Mouse (Mus musculus) embryonic facial prominence, embryonic 10.5 days (tissue): ENCODE measurements around the gene Dcp1a. TPM values are rescaled to one million over a fixed set of nuclear protein-coding genes. Genes with fewer than 3 reads are reported as not detected.

Source experiments
- DNase-seq: peaks from one replicate; pipeline ENCODE4 v3.0.0-alpha.2; 2017; ENCODE audit warnings: low spot score
- H3K27ac ChIP-seq: fragments of 300-500 bp; sonication (generic); replicated peaks from 2 replicates; pipeline ENCODE4 v1.5.1; 2016; ENCODE audit warnings: mild to moderate bottlenecking
- H3K27me3 ChIP-seq: fragments of 300-500 bp; sonication (generic); replicated peaks from 2 replicates; pipeline ENCODE4 v1.6.1; 2016; ENCODE audit warnings: low read depth, mild to moderate bottlenecking; ENCODE audit not compliant: poor library complexity, severe bottlenecking
- H3K36me3 ChIP-seq: fragments of 300-500 bp; sonication (generic); replicated peaks from 2 replicates; pipeline ENCODE4 v1.6.1; 2016; ENCODE audit warnings: mild to moderate bottlenecking, moderate library complexity
- H3K4me1 ChIP-seq: fragments of 300-500 bp; sonication (generic); 2 replicates; pipeline ENCODE4 v1.6.1; 2016
- H3K4me3 ChIP-seq: fragments of 300-500 bp; sonication (generic); 2 replicates; pipeline ENCODE4 v1.5.1; 2016; ENCODE audit warnings: mild to moderate bottlenecking, moderate library complexity
- H3K9me3 ChIP-seq: fragments of 300-500 bp; sonication (generic); 2 replicates; pipeline ENCODE4 v1.6.1; 2016; ENCODE audit warnings: mild to moderate bottlenecking
- WGBS: fragments of 180-500 bp; shearing (Covaris S2); methylation state at CpG from one replicate; pipeline ENCODE4 v1.1.7; 2016; 5-methylcytosine and 5-hydroxymethylcytosine counted together
- polyA plus RNA-seq: library from polyadenylated mRNA; unstranded; fragments of >200 nt; fragmentation: Nextera tagmentation; extraction: Ambion mirVana; gene quantifications from 2 replicates; pipeline ENCODE4 v1.2.1, GENCODE M21; 2016

Gene Dcp1a
- 39.6 TPM in 2 replicates for polyA plus RNA-seq

GRCm38 (mm10) chr14:30479361-30479948 lies at the start of gene Dcp1a:
Dcp1a (plus strand) TSS chr14:30479535.
- H3K27ac ChIP-seq = peak within 1 kb of the TSS; percentile 95
- H3K9me3 ChIP-seq = no peaks in the 10 kb centered on the region
- H3K36me3 ChIP-seq = peaks cover 30% of the 10 kb centered on the region
- no peaks in the 10 kb centered on the region for H3K27me3 ChIP-seq
- peak within 1 kb of the TSS; percentile 90 for H3K4me3 ChIP-seq
- under 1% methylated on average over 39 of the region's 39 CpGs for WGBS
- H3K4me1 ChIP-seq = peaks cover 12% of the 10 kb centered on the region
- peak; percentile 97 for DNase-seq

DNA sequence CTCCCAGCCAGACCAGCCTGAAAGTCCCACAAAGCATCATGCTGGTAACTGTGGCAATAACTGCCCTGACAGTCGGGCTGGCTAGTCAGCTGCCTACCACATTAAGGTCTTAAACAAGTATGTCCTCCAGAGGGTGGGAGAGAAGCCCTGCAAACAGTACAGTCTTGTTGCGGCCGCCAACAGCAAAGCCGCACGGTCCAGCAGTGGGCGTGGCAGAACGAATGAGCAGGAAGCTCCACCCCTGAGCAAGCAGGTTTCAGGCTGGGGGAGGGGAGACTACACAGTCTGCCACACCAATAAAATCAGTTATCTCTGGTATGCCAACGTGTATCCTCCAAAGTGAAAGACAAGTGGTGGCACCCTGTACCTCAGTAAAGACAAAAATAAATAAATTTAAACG lies 49.7 kb upstream of the Dcp1a start:
- H3K4me3 ChIP-seq = no peak overlapping the region
- no peak overlapping the region for H3K27ac ChIP-seq
- H3K9me3 ChIP-seq = no peaks in the 10 kb centered on the region
- WGBS = 68% methylated on average over 9 of the region's 9 CpGs
- H3K36me3 ChIP-seq = no peaks in the 10 kb centered on the region
- H3K4me1 ChIP-seq = peaks cover 20% of the 10 kb centered on the region
- no peaks in the 10 kb centered on the region for H3K27me3 ChIP-seq
- no peak for DNase-seq

DNA sequence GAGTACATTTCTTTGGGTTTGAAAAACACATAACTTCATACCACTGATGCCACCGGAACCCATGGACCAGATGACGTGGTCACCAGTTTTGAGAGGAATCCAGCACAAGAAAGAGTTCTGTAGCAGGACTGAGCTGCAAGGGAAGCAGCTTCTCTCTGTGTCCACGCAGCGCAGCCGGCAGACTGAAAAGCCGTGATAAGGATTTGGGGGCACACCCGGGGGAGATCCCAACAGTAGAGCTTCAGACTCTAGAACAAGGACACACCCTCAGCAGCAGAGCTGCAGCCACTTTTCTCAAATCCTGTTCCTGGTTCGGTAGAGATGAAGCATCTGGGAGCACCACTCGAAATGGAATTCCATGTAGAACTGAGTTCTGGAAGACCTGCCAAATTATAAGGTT lies 49.3 kb upstream of the Dcp1a start:
- 92% methylated on average over 9 of the region's 9 CpGs for WGBS
- no peaks in the 10 kb centered on the region for H3K27me3 ChIP-seq

GRCm38 (mm10) chr14:30430446-30430845 lies 48.9 kb upstream of the Dcp1a start:
- no peaks in the 10 kb centered on the region for H3K36me3 ChIP-seq
- H3K27ac ChIP-seq = no peak overlapping the region
- H3K4me3 ChIP-seq = no peak overlapping the region
- DNase-seq = no peak
- H3K4me1 ChIP-seq = peaks cover 20% of the 10 kb centered on the region
- H3K27me3 ChIP-seq = no peaks in the 10 kb centered on the region
- 68% methylated on average over 5 of the region's 5 CpGs for WGBS
- H3K9me3 ChIP-seq = no peaks in the 10 kb centered on the region

More for the DNA sequence above, 49.3 kb upstream of the Dcp1a start:
- H3K4me1 ChIP-seq = peaks cover 20% of the 10 kb centered on the region
- H3K9me3 ChIP-seq = no peaks in the 10 kb centered on the region
- no peaks in the 10 kb centered on the region for H3K36me3 ChIP-seq
- DNase-seq = no peak
- no peak overlapping the region for H3K27ac ChIP-seq
- H3K4me3 ChIP-seq = no peak overlapping the region

DNA sequence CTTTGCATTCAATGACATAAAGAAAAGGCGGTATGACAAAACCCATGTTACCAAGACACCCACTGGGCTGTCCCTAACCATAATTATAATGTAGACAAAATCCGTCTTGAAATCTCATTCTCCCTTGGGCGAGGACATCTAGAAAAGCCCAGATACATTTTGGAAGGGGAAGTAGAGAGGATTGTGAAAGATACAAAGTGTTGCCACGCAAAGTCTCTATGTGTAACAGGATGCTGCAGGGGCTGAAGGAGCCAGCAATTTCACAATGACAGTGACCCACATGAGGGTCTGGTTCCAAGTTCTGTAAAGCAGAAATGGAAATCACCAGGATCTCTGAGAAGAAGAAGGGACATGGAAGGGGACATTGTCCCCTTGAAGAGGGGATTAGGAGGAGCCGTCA lies 44.0 kb upstream of the Dcp1a start:
- Histone ChIP-seq H3K27ac (no peak overlapping the region), H3K4me3 (no peak overlapping the region), H3K4me1 (peaks cover 3% of the 10 kb centered on the region; the same call in 1 of the 2 replicates), H3K27me3 (no peaks in the 10 kb centered on the region), H3K9me3 (0 out of 2 replicates have a peak, but pooled peaks cover 4% of the 10 kb centered on the region), H3K36me3 (no peaks in the 10 kb centered on the region)
- 89% methylated on average over 5 of the region's 5 CpGs for WGBS
- DNase-seq = no peak

GRCm38 (mm10) chr14:30439915-30440314 lies 39.4 kb upstream of the Dcp1a start:
- Histone ChIP-seq H3K27ac (no peak overlapping the region), H3K4me3 (no peak overlapping the region), H3K27me3 (no peaks in the 10 kb centered on the region), H3K36me3 (no peaks in the 10 kb centered on the region), H3K4me1 (no peaks in the 10 kb centered on the region), H3K9me3 (0 out of 2 replicates have a peak, but pooled peaks cover 4% of the 10 kb centered on the region)
- 85% methylated on average over 3 of the region's 3 CpGs for WGBS
- DNase-seq = no peak

GRCm38 (mm10) chr14:30455801-30456595 lies 23.3 kb upstream of the Dcp1a start:
- Histone ChIP-seq H3K4me1 (peaks cover 23% of the 10 kb centered on the region), H3K36me3 (no peaks in the 10 kb centered on the region), H3K4me3 (peak overlapping the region; percentile 19; the same call in 1 of the 2 replicates), H3K9me3 (no peaks in the 10 kb centered on the region), H3K27me3 (peaks cover 43% of the 10 kb centered on the region), H3K27ac (no peak overlapping the region)
- WGBS = 23% methylated on average over 13 of the region's 13 CpGs
- no peak for DNase-seq

- H3K27ac ChIP-seq = no peak overlapping the region
- H3K36me3 ChIP-seq = no peaks in the 10 kb centered on the region
- no peak overlapping the region for H3K4me3 ChIP-seq
- no peak for DNase-seq
- H3K9me3 ChIP-seq = no peaks in the 10 kb centered on the region
- H3K4me1 ChIP-seq = peaks cover 23% of the 10 kb centered on the region
- peaks cover 43% of the 10 kb centered on the region for H3K27me3 ChIP-seq
- WGBS = 64% methylated on average over 7 of the region's 7 CpGs
Observed at GRCm38 (mm10) chr14:30457436-30457835, 21.9 kb upstream of the Dcp1a start.

DNA sequence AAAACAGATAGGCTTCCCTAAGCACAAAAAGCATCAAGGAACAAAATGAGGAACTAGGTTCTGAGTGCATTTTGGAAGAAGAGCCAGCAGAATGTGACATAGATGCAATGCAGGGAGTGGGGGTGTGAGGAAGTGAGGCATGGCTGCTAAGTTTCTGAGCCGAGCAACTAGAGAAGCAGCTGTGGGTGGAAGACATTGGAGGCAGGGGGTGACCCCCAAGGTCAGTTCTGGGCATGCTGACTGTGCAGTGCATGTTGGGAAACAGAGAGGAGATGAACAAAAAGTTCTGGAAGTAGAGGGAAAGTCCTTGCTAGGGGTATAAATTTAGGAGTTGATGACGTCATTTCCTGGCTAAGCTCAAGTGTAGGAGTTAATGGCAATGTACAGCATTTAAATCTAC lies 21.4 kb upstream of the Dcp1a start:
- H3K36me3 ChIP-seq = no peaks in the 10 kb centered on the region
- peaks cover 43% of the 10 kb centered on the region for H3K27me3 ChIP-seq
- H3K27ac ChIP-seq = no peak overlapping the region
- H3K4me3 ChIP-seq = no peak overlapping the region
- no peak for DNase-seq
- peaks cover 23% of the 10 kb centered on the region for H3K4me1 ChIP-seq
- no peaks in the 10 kb centered on the region for H3K9me3 ChIP-seq
- 56% methylated on average over 2 of the region's 2 CpGs for WGBS

GRCm38 (mm10) chr14:30458820-30459219 lies 20.5 kb upstream of the Dcp1a start:
- Histone ChIP-seq H3K27ac (no peak overlapping the region), H3K27me3 (peaks cover 43% of the 10 kb centered on the region), H3K9me3 (no peaks in the 10 kb centered on the region), H3K4me3 (no peak overlapping the region), H3K36me3 (no peaks in the 10 kb centered on the region), H3K4me1 (peaks cover 23% of the 10 kb centered on the region)
- WGBS = 78% methylated on average over 3 of the region's 3 CpGs
- no peak for DNase-seq

- 6% methylated on average over 14 of the region's 14 CpGs for WGBS
- no peaks in the 10 kb centered on the region for H3K9me3 ChIP-seq
Observed at GRCm38 (mm10) chr14:30459891-30460523, 19.3 kb upstream of the Dcp1a start.

DNA sequence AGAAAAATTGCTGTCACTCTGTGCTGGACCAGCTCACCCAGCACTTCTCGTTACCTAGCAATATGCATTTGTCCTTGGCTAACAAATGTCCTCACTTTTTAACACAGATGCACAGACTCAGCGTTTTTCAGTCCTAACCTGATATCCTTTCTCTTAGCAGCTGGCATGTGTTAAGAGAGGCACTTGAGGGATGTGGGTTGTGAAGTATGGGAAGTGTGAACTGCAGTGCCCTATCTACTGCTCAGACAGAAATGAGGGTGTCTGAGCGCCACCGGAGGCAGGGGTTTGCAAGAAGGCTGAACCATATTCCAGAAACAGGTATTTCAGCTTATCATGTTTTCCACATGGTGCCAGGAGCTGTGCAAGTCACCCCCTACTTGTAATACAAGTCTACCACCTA lies 16.0 kb upstream of the Dcp1a start:
- 85% methylated on average over 4 of the region's 4 CpGs for WGBS
- no peak for DNase-seq
- Histone ChIP-seq H3K9me3 (no peaks in the 10 kb centered on the region), H3K27ac (no peak overlapping the region), H3K27me3 (peaks cover 19% of the 10 kb centered on the region), H3K4me3 (no peak overlapping the region), H3K36me3 (no peaks in the 10 kb centered on the region), H3K4me1 (peaks cover 4% of the 10 kb centered on the region; the same call in 1 of the 2 replicates)

More at GRCm38 (mm10) chr14:30459891-30460523, 19.3 kb upstream of the Dcp1a start:
- peaks cover 43% of the 10 kb centered on the region for H3K27me3 ChIP-seq
- peak; percentile 81 for DNase-seq
- H3K4me1 ChIP-seq = peaks cover 23% of the 10 kb centered on the region
- no peak overlapping the region for H3K27ac ChIP-seq
- no peak overlapping the region for H3K4me3 ChIP-seq
- no peaks in the 10 kb centered on the region for H3K36me3 ChIP-seq
